Mouse (Mus musculus): ENCODE data around the gene Cdkl4.

The Cdkl4 gene

DNA sequence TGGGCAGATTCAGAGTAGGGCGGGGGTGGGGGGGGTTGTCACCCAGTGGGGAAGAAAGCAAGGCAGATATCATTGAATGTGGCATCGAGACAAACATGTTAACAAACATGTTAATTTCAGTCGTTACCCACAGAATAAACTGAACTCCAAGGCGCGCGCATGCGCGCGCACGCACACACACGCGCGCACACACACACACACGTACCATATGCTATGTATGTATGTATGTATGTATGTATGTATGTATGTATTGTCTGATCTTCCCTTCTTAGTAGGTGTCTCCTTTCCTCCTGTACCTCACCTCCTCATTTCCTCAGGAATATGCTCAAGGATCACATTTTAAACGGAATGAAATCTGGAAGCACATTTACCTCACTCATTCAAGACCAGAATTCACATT is at the start of gene Cdkl4:
TSS of gene Cdkl4 (minus strand) at position 175 of the 400 bp plus-strand sequence.
- DNase-seq (ENCODE audit: low read depth, low spot score) = no peak

DNA sequence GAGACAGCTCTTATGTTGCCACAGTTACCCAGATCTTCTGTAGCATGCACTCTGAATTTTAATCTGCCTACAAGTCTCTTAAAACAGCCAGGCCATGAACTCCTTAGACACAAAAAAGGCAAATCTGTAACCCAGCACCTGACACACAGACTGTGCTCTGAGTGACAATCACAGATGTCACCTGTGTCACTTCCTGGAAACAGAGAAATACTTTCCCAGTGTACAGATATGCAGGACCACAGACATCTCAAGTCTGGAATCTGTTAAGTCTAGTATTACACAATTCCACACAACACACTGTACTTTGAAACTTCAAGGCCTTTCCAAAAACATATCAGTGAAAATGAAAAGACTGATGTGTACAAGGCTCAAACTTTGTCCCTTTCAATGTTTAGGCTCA is 47.4 kb upstream of the Cdkl4 start:
- DNase-seq (ENCODE audit: low read depth, low spot score) = no peak

DNA sequence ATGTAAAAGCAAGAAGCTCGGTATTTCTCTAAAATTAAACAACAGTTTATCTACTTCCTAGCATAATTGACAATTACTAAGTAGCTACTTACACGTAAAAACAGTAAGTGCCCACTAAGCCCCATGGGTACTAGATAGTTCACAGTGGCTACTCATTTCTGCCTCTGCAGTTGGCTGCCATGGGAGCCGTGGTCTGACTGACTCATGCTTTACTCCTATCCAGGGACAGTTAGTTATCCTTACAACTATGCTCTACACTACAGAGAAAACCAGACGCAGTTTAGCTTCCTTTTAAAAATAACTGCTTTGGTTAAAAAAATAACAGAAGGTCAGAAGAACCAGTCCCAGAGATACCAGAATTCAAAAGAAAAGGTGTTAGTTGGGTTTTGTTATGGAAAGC is 44.1 kb upstream of the Cdkl4 start:
- DNase-seq (ENCODE audit: low read depth, low spot score) = no peak

DNA sequence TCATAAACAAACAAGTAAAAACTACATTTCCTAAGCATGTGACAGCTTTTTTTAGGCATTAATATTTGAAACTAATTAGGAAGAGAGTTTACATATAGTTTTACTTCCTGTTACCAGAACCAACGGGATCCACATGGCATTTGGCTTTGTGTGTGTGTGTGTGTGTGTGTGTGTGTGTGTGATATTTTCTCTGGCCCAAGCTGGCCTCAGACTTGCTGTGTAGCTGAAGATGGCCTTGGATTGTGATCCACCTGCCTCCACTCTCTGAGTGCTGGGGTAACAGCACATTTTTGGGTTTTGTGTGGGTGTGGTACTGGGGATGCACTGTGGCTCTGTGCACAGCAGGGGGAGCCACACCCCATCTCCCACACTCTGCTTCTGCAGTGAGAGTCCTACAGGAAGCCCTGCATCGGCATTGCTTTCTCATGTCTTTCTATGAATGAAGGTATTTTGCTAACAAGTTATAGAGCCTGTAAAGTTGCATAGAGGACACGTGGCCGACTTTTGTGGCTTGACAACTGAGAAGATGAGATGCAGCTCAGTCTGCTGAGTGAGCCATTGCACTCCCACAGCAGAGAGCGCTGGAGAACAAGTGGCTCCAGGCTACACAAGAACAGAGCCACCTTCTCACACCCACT is 43.3 kb upstream of the Cdkl4 start:
- peak; percentile 87 for DNase-seq (ENCODE audit: low read depth, low spot score)

DNA sequence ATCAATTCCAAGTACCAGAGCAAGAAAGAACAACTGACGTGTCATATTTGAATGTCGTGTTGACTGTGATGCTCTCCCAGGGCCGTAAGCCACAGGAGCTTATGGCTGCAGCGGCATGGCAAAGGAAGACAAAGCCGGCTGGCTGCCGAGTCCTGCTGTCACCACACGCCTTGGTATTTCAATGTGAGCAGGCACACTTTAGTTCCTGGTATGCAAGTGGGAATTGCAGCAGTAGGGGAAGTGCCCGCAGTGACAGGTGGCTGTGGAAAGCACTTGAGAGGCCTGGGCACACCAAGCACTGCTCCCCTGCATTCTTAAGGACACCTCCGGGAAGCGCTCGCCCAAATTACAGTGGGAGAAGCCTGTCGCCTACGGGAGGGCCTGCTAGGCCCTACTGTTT is 41.9 kb upstream of the Cdkl4 start:
- peak; percentile 72 for DNase-seq (ENCODE audit: low read depth, low spot score)

DNA sequence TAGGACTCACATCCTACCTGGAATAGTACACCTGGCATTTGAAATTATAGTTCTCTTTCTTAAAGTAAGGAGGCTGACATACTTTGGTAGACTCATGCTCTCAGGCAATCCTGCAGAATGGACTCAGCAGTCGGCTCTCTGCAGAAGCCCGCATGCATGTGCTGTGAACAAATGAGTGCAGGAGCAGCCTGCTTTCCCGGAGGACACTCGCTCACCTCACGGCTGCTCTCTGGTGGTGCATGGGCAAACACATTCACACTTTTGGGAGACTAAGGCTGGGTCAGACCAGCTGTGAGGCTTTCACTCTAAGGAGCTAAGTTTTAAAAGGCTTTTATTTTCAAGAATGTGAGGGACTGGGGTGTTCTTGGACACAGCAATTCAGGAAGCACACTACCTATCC is 41.3 kb upstream of the Cdkl4 start:
- DNase-seq (ENCODE audit: low read depth, low spot score) = peak; percentile 65

DNA sequence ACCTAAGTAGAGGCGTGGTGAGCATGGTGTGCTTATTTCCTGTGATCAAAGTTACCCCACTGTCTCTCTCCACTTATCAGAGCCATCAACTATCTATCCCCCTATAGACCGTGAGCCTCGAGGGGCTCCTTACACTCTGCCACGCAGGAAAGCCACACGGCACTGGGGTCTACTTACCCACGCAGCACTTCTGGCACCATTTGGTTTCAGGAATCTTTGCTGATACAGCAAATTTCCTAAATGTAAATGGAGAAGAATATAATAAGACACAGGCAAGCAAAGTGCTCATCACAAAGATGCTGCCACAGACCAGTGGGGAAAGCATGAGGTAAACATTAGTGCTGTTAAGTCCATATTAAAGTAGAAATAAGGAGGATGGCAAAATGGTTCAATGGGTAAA is 26.2 kb upstream of the Cdkl4 start:
- no peak for DNase-seq (ENCODE audit: low read depth, low spot score)

DNA sequence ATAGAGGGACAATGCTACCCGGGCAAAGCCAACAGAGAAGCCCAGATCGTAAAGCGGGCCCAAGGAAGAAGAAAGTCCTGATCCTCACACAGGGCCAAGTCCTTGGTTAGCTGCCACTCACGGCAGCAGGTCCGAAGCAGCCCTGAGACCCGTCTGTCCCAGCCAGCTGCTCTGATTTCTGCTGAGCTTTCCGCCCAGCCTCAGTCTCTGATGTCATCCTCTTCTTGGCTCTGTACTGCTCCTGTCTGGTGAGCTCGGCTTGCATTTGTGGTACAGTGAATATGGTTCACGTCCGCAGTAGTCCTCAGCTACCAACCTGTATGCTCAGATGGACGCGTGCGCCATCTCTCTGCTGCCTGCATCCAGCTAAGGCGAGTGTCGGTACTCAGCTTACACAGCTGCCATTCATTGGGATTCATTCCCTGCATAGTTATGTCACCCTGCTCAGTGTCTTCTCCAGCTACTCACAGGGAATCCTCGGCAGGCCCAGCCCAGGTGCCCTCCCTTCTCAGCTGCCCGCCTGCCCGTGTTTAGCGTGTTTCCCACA is 25.5 kb upstream of the Cdkl4 start:
- DNase-seq (ENCODE audit: low read depth, low spot score) = peak; percentile 82

DNA sequence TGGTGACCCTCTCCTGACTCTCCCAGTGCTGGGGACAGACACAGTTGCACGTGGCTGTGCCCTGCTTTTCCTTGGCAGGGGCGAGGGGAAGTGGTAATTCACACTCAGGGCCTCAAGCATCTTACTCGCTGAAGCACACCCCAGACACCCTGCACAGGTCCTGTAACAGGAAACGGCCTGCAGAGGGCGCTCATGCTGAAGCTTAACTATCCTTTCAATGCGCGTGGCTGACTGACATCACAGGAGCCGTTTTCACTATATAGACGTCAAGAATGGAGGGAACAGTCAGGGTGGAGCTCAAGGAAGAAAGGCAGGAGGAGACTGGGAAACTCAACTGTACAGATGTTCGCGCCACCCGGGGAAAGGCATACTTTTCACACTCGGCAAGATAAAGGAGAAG is 23.8 kb upstream of the Cdkl4 start:
- peak; percentile 83 for DNase-seq (ENCODE audit: low read depth, low spot score)

DNA sequence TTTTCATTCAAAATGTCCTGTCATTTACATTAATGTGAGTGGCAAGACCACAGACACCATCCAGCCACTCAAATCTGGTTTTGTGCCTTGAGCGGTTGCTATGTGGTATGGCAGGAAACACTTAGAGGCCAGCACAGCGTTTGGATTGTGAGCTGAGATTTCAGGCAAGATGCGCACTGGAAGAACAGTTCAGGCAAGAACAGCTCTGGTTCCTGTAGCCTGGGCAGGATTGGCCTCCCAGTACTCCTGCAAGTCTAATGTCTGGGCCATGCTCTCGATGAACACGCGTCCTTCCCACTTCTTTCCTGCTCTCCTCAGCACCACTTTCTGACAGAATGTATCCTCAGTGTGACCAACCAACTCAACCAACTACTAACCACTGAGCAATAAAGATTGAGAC is 5.4 kb upstream of the Cdkl4 start:
- DNase-seq (ENCODE audit: low read depth, low spot score) = no peak

DNA sequence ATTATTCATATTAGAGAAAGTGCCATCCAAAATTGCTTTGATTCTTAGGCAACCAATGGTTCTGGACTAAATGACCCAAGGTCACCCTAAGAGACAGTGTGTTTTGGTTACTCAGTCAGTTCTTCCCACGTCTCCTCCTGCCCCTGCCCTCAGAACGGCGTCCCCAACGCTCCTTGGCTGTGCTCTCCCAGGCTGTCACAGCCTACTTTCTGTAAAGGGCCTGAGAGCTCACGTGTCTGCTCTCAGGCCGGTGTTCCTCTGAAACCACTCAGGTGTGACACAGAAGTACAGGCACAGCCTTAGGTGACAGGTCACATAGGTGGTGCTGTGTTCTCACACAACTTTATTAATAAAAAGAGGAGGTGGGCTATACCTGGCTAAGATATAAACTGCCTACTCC is 2.3 kb upstream of the Cdkl4 start:
- DNase-seq (ENCODE audit: low read depth, low spot score) = no peak

DNA sequence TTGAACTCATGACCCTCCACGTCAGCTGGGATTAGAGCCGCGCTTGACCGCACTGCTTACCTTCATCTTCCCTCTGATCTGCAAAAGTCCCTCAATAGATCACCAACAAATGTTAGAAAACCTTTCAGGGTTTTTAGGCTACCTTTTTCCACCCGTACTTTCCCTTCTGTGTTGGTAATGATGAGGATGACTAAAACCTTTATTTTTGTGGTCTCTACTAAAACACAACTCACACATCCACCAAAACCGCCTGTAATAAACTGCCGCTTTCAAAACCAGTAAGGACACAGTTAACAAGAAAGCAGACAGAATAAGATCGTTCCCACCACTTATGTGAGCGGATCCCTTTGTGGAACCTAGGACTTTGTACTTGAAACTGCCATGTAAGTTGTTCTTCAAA is 1.5 kb upstream of the Cdkl4 start:
- DNase-seq (ENCODE audit: low read depth, low spot score) = no peak

DNA sequence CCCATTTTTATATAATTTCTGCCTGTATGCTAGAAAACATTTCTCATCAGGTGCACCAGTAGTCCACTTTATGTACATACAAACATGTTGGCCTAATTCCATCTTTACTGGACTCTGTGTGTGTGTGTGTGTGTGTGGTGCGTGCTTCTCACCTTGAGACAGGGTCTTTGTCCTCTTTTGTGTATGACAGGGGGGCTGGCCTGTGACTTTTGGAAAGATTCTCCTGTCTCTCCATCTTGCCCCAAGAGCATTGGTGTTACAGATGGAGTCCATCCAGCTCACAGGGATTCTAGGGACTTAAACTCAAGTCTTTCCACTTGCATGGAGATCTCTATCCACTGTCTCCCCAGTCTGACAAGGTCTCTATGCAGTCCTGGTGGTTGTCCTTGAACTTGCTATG is 428 bp upstream of the Cdkl4 start:
- no peak for DNase-seq (ENCODE audit: low read depth, low spot score)

DNA sequence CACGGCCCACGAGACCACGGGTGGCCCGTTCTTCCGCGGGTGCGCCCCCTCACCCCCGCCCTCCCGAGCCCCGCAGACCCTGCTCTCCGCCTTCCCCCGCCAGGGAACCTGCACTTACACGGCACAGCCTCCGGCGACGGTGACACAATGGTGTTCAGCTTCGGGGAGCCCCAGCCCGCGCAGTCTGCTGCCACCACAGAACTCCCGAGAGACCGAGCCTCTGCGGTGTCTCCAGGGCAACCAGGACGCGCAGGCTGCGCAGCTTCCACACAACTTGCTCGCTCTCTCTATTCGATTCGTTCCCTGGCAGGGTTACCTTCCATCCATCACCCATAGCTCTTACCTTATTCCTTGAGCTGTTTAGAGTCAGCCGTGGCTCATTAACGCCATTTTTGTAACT is 399 bp downstream of the Cdkl4 start:
- DNase-seq (ENCODE audit: low read depth, low spot score) = peak; percentile 87

DNA sequence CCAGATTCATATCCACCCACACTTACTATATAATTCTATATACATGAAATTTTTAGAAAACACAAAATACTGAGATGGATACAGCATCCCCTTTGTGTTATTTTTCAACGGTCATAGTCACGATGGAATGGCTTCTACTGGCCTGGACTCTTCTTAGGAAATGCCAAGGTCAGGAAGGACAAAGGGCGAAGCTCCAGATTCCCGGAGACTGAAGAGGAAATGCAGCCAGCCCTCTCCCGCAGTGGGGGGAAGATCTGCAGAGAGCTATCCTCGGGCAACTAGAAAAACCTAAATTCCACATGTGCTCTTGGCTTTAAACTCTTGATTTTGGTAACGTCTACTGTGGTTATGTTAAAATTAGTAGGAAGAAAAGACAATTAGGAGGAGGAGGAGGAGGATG is 2.6 kb downstream of the Cdkl4 start:
- no peak for DNase-seq (ENCODE audit: low read depth, low spot score)

DNA sequence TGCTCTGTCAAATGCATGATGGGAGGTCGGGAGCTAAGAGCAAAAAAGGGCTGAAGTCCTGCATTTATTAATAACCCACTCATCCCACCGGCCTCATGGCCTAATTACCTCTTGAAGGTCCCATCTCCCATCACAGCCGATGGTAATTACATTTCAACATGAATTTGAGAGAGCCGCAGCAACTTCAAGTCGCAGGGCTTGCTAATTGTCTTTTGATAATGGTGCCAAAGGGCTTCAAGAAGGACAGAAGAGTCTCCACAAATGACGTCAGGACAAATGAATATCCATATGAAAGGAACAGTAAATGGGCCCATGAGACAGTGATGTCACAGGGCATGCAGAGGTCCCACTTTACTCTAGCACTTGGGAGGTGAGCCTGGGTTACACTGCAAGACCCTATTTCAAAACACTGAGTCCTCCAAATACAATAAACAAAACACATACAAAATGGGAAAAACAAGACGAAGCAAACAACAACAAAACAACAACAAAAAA is 3.1 kb downstream of the Cdkl4 start:
- DNase-seq (ENCODE audit: low read depth, low spot score) = no peak

DNA sequence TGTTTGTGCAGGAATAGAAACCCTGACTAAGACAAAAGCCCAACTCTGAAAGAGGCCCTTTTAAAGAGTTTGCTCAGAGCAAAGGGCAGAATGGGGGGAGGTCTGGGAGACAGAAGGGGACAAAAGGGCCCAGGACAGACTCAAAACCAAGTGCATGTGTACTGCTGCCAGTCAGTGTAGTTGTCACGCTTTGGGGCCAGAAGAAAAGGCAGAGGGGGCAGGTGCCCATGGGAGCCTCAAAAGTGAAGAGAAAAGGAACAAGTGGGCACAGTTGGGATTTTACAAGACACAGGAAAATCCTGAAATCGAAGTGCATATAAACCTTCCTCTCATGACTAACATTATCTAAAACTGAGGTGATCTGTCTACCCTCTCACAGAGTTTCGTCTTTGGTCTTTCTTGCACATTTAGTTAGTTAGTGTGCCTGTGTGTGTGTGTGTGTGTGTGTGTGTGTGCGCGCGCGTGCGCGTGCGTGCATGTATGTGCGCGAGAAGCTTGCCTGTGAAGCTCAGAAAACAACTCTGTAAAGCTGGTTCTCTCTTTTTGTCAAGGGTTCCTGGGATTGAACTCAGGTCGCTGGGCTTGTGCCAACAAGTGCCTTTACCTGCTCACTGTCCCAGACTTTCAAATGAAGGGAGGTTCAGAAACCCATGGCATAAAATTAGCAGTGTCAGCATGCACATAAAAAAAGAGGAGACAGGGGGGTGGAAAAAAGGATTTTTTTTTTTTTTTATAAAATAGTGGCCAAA is 5.3 kb downstream of the Cdkl4 start:
- DNase-seq (ENCODE audit: low read depth, low spot score) = no peak

DNA sequence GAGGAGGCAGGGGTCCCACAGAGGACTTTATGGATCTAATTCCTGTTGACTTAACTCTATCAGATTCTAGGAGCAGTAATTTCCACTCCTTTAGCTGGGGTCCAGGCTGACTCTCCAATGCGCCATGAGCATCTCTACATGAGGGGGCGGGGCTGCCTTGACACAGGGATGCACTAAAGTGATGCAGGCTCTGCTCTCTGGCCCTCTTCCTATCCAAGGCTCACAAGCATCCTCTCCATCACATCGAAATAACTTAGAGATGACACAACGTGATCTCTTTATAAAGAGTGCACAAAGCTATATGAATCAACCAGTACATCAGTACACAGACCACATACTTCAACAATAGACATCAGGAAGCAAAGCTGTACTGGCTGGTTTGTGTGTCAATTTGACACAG is 6.2 kb downstream of the Cdkl4 start:
- no peak for DNase-seq (ENCODE audit: low read depth, low spot score)

DNA sequence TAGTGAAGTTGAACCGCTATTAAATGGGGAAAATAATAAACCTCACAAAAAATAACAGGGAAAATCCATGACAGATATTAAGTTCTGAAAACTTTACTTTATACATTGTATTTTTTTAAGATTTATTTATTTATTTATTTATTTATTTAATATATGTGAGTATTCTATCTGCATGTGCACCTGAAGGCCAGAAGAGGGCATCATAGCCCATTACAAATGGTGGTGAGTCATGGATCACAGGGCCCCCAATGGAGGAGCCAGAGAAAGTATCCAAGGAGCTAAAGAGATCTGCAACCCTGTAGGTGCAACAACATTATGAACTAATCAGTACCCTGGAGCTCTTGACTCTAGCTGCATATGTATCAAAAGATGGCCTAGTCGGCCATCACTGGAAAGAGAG is 7.9 kb downstream of the Cdkl4 start:
- DNase-seq (ENCODE audit: low read depth, low spot score) = peak; percentile 33

DNA sequence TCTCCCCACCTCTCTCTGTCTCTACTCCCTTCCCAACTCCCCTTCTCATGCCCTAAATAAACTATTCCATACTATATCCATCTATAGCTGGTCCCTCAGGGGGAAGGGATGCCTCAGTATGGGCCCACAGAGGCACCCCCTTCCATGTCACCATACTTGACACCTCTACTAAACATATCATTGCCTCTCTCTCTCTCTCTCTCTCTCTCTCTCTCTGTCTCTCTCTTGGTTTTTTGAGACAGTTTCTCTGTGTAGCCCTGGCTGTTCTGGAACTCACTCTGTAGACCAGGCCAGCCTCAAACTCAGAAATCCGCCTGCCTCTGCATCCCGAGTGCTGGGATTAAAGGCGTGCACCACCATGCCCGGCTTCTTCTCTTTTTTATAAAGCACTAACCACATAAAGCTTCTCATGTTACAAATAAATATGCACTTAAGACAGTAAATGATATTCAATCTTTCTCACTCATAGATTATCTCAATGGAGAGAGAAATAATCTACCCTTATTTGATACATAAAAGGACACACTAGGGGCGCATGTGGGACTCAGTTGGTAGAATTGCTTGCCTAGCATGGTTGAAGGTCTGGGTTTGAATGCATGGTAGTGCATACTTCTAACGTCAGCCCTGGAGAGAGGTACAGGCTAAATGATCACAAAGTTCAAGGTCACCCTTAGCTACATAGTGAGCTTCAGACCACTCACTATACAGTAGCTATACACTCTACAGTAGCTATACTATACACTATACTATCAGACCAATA is 8.6 kb downstream of the Cdkl4 start:
- DNase-seq (ENCODE audit: low read depth, low spot score) = no peak

DNA sequence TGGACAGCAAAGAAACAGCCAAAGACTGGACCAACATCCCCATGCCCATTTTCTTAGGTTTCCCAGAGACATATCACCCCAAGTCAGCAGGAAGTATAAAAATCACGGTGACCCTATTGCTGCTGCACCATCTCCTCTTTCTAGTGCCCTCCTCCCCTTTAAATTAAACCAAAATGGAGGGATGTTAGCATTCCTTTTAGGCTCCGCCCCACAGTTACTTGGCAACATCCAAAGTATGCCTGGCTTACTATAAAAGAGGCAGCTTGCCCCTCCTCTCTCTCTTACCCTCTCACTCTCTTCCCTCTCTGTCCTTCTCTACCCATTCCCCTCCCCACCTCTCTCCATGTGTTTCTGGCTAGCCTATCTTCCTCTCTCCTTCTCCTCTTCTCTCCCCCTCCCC is 9.2 kb downstream of the Cdkl4 start:
- no peak for DNase-seq (ENCODE audit: low read depth, low spot score)

DNA sequence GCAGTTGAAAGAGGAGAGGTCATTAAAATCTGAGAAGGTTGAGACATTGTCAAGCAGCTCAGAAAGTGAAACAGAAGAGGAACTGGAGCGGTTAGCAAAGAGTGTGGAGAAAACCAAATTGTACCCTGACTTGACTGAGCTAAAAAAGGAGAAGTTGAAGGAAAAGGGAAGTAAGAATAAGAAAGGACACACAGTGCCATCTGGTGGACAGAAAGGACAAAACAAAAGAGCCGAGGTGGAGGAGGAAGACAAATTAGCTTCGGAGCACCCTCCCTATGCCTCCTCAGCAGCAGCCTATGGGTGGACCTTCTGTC is 13.0 kb downstream of the Cdkl4 start:
- peak; percentile 71 for DNase-seq (ENCODE audit: low read depth, low spot score)
